Mouse (Mus musculus): ENCODE measurements around the gene Adam15.

DNA sequence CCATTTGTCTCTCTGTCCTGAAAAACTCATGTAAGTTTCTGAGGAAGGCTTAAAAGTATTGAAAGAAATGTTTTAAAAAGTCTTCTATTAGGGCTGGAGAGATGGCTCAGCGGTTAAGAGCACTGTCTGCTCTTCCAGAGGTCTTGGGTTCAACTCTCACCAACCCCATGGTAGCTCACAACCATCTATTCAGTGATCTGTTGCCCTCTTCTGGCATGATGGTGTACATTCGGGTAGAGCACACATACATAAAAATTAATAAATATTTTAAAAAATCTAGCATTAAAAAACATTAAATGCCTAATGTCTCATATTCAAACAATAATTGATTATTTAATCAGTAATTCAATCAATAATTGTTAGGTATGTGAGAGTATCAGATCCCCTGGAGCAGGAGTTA lies 49.3 kb downstream of the Adam15 start:
- TF ChIP-seq CTCF (IDR thresholded peaks at IDR 0.05; ENCODE audit: extremely low read depth, insufficient read depth, insufficient read length, insufficient replicate concordance) (no peak), POLR2A (IDR thresholded peaks at IDR 0.05; ENCODE audit: low read depth, low read length) (no peak)
